26 mouse cellular contexts compared by ENCODE assay signal in genomic region chr7:139184396-139184795, GRCm38 (mm10). TPM values are rescaled to one million over a fixed set of nuclear protein-coding genes. Genes with fewer than 3 reads are reported as not detected.
"Had no signal": no experiment of that assay in that cellular context is flagged by ENCODE, and none has a peak within 500 bp of the region (broad histone marks: within the 10 kb centered on the region; RNA-seq: fewer than 3 reads in every experiment).

No protein-coding gene starts in this region.

- H3K9ac ChIP-seq: limb, embryonic 13.5 days; liver, embryonic 12.5 days; liver, embryonic 15.5 days; lung, embryonic 15.5 days; midbrain, embryonic 13.5 days; neural tube, embryonic 13.5 days had no signal

- H3K36me3 ChIP-seq: limb, embryonic 10.5 days; limb, embryonic 13.5 days; liver, embryonic 12.5 days; liver, embryonic 15.5 days; lung, embryonic 15.5 days; midbrain, embryonic 10.5 days; midbrain, embryonic 13.5 days; neural tube, embryonic 13.5 days had no signal

- H3K27ac ChIP-seq: limb, embryonic 10.5 days; limb, embryonic 13.5 days; liver, embryonic 12.5 days; liver, embryonic 15.5 days; lung, embryonic 15.5 days; midbrain, embryonic 10.5 days; midbrain, embryonic 13.5 days; neural tube, embryonic 13.5 days; stomach, postnatal 0 days had no signal

- ATAC-seq: liver, embryonic 12.5 days; midbrain, embryonic 13.5 days; midbrain, embryonic 16.5 days had no signal

- H3K4me2 ChIP-seq: limb, embryonic 13.5 days; liver, embryonic 12.5 days; liver, embryonic 15.5 days; lung, embryonic 15.5 days; midbrain, embryonic 13.5 days; neural tube, embryonic 13.5 days had no signal

- H3K4me3 ChIP-seq: limb, embryonic 10.5 days; limb, embryonic 13.5 days; liver, embryonic 12.5 days; liver, embryonic 15.5 days; lung, embryonic 15.5 days; megakaryocyte, embryonic 14.5 days; midbrain, embryonic 10.5 days; midbrain, embryonic 13.5 days; myocyte; neural tube, embryonic 13.5 days had no signal

- DNase-seq: kidney, adult 18-20 months; kidney, adult 9 months; kidney, postnatal 14 days; kidney, postnatal 4 days; layer of hippocampus, postnatal 36 days; liver; lung, adult 18-20 months; lung, postnatal 10 days; lung, postnatal 36 days; retina, postnatal 1 day; thymus, adult 18-20 months; thymus, postnatal 36 days had no signal

- H3K9me3 ChIP-seq: limb, embryonic 10.5 days; limb, embryonic 13.5 days; liver, embryonic 12.5 days; liver, embryonic 15.5 days; lung, embryonic 15.5 days; midbrain, embryonic 13.5 days; neural tube, embryonic 13.5 days had no signal

RNA-seq across cellular contexts. Expression of gene Lrrc27, which starts 28.4 kb away (rescaled TPM):
- total RNA-seq: monocyte, adult 5-6 weeks had no signal

RNA-seq across cellular contexts. Expression of gene Stk32c, which starts 28.7 kb away (rescaled TPM):
- total RNA-seq: neutrophil, adult 5-6 weeks had no signal
- polyA plus RNA-seq: liver, embryonic 12.5 days; liver, embryonic 15.5 days had no signal
